Mouse (Mus musculus): ENCODE results near the gene Plekhj1.

Plekhj1 gene

GRCm38 (mm10) chr10:80802996-80803395 lies 4.6 kb upstream of the Plekhj1 start:
- ChIA-PET POLR2A (interaction anchor here in 2 of 4 experiments (0.5 to 1.4 kb wide), 2 partner anchors 11 to 93 kb away, joined by 5 read pairs; no protein-coding TSS in a partner anchor), CTCF (no interaction called here)

GRCm38 (mm10) chr10:80802204-80802912 lies 3.9 kb upstream of the Plekhj1 start:
- POLR2A ChIA-PET: interaction anchor here in 2 of 4 experiments (0.6 to 2.2 kb wide), 8 partner anchors 10 to 290 kb away, joined by 3 to 6 read pairs (median 4); partner anchors contain the start of gene Ap3d1 (in 1 of the 2)
- CTCF ChIA-PET: no interaction called here

GRCm38 (mm10) chr10:80799070-80799566 lies 692 bp upstream of the Plekhj1 start:
- CTCF ChIA-PET: no interaction called here
- POLR2A ChIA-PET: interaction anchor here in 3 of 4 experiments (0.6 to 4.9 kb wide), 15 partner anchors 8 to 353 kb away, joined by 3 to 36 read pairs (median 4); partner anchors contain the start of genes Amh (in 1 of the 3), Ap3d1 (in 1 of the 3) and Gadd45b (in 1 of the 3)

- CTCF ChIA-PET: interaction anchor here in 1 of 4 experiments (1.1 kb wide), 1 partner anchor 83 kb away, joined by 3 read pairs; no protein-coding TSS in a partner anchor
- POLR2A ChIA-PET: interaction anchor here in 3 of 4 experiments (0.6 to 4.9 kb wide), 19 partner anchors 8 to 374 kb away, joined by 3 to 36 read pairs (median 4); partner anchors contain the start of genes Abhd17a (in 1 of the 3), Amh (in 1 of the 3) and Ap3d1 (in 1 of the 3)
Measured at GRCm38 (mm10) chr10:80797186-80798149, 958 bp downstream of the Plekhj1 start.

- ChIA-PET CTCF (interaction anchor here (0.6 to 2.3 kb wide), 6 partner anchors 9 to 84 kb away, joined by 3 to 8 read pairs (median 3); no protein-coding TSS in a partner anchor), POLR2A (interaction anchor here in 3 of 4 experiments (0.7 to 4.9 kb wide), 15 partner anchors 10 to 120 kb away, joined by 3 to 36 read pairs (median 4); partner anchors contain the start of gene Amh (in 1 of the 3))
Measured at GRCm38 (mm10) chr10:80796307-80796848, 2.0 kb downstream of the Plekhj1 start.

- CTCF ChIA-PET: interaction anchor here in 1 of 4 experiments (0.6 to 2.3 kb wide), 2 partner anchors 11 to 20 kb away, joined by 3 to 8 read pairs; no protein-coding TSS in a partner anchor
- POLR2A ChIA-PET: interaction anchor here in 3 of 4 experiments (0.6 to 4.9 kb wide), 17 partner anchors 9 to 276 kb away, joined by 3 to 36 read pairs (median 3); partner anchors contain the start of genes Amh (in 1 of the 3) and Thop1 (in 1 of the 3)
Measured at GRCm38 (mm10) chr10:80794750-80795149, 3.7 kb downstream of the Plekhj1 start.

- POLR2A ChIA-PET: interaction anchor here in 2 of 4 experiments (0.6 to 3.4 kb wide), 7 partner anchors 9 to 225 kb away, joined by 3 to 30 read pairs (median 8); partner anchors contain the start of gene Amh (in 1 of the 2)
- CTCF ChIA-PET: interaction anchor here in 1 of 4 experiments (1.8 kb wide), 1 partner anchor 12 kb away, joined by 4 read pairs; no protein-coding TSS in a partner anchor
Measured at GRCm38 (mm10) chr10:80793803-80794202, 4.6 kb downstream of the Plekhj1 start.

GRCm38 (mm10) chr10:80793033-80793784 lies 5.2 kb downstream of the Plekhj1 start:
- ChIA-PET CTCF (interaction anchor here in 2 of 4 experiments (1.1 to 2.5 kb wide), 4 partner anchors 12 to 46 kb away, joined by 3 to 14 read pairs (median 4); no protein-coding TSS in a partner anchor), POLR2A (interaction anchor here in 3 of 4 experiments (0.6 to 3.4 kb wide), 23 partner anchors 8 to 320 kb away, joined by 3 to 30 read pairs (median 4); partner anchors contain the start of genes Amh (in 1 of the 3), Ap3d1 (in 1 of the 3) and Gadd45b (in 1 of the 3))

- ChIA-PET CTCF (interaction anchor here in 3 of 4 experiments (1.0 to 2.5 kb wide), 10 partner anchors 10 to 74 kb away, joined by 3 to 14 read pairs (median 4); no protein-coding TSS in a partner anchor), POLR2A (interaction anchor here (0.6 to 3.4 kb wide), 29 partner anchors 8 to 357 kb away, joined by 3 to 30 read pairs (median 4); partner anchors contain the start of genes Abhd17a (in 1 of the 4), Amh (in 1 of the 4), Ap3d1 (in 1 of the 4) and Gadd45b (in 1 of the 4))
Measured at GRCm38 (mm10) chr10:80792175-80793032, 6.0 kb downstream of the Plekhj1 start.

GRCm38 (mm10) chr10:80791476-80792174 lies 6.8 kb downstream of the Plekhj1 start:
- POLR2A ChIA-PET: interaction anchor here (0.5 to 3.4 kb wide), 30 partner anchors 9 to 357 kb away, joined by 3 to 30 read pairs (median 4); partner anchors contain the start of genes Abhd17a (in 1 of the 4), Amh (in 1 of the 4), Gadd45b (in 1 of the 4) and Izumo4 (in 1 of the 4)
- CTCF ChIA-PET: interaction anchor here in 3 of 4 experiments (0.5 to 2.5 kb wide), 15 partner anchors 9 to 203 kb away, joined by 3 to 14 read pairs (median 4); no protein-coding TSS in a partner anchor

GRCm38 (mm10) chr10:80790761-80791404 lies 7.5 kb downstream of the Plekhj1 start:
- ChIA-PET POLR2A (interaction anchor here (0.5 to 3.4 kb wide), 22 partner anchors 9 to 461 kb away, joined by 3 to 30 read pairs (median 4); partner anchors contain the start of genes Amh (in 1 of the 4), Gadd45b (in 1 of the 4), Izumo4 (in 1 of the 4) and Pcsk4 (in 1 of the 4)), CTCF (interaction anchor here in 3 of 4 experiments (0.6 to 2.5 kb wide), 12 partner anchors 8 to 204 kb away, joined by 3 to 14 read pairs (median 5); no protein-coding TSS in a partner anchor)

GRCm38 (mm10) chr10:80787517-80787916 lies 10.9 kb downstream of the Plekhj1 start:
- POLR2A ChIA-PET: interaction anchor here in 3 of 4 experiments (0.6 to 1.7 kb wide), 11 partner anchors 9 to 536 kb away, joined by 3 to 7 read pairs (median 3); partner anchors contain the start of gene Dot1l (in 1 of the 3)
- CTCF ChIA-PET: interaction anchor here in 2 of 4 experiments (0.8 to 2.1 kb wide), 3 partner anchors 12 to 19 kb away, joined by 3 to 9 read pairs (median 4); partner anchors contain the start of gene Amh (in 1 of the 2)

GRCm38 (mm10) chr10:80785963-80786362 lies 12.5 kb downstream of the Plekhj1 start:
- ChIA-PET POLR2A (interaction anchor here in 2 of 4 experiments (0.7 to 2.9 kb wide), 21 partner anchors 10 to 196 kb away, joined by 3 to 12 read pairs (median 4); partner anchors contain the start of genes Sf3a2 (in 2 of the 2), Abhd17a (in 1 of the 2), Ap3d1 (in 1 of the 2) and Plekhj1 (in 1 of the 2)), CTCF (interaction anchor here in 3 of 4 experiments (0.7 to 2.1 kb wide), 7 partner anchors 10 to 94 kb away, joined by 3 to 9 read pairs (median 5); partner anchors contain the start of gene Amh (in 1 of the 3))
